Mouse (Mus musculus) liver, embryonic 14.5 days (tissue): Measurements from ENCODE around the gene Rbms2. TPM values are rescaled to one million over a fixed set of nuclear protein-coding genes. Genes with fewer than 3 reads are reported as not detected.

Experiments used
- ATAC-seq: fragments of 200-750 bp; cut with Nextera tagmentation; 2 replicates; pipeline ENCODE4 v1.8.0; 2017; ENCODE audit warnings: moderate number of reproducible peaks, mild to moderate bottlenecking, moderate library complexity; ENCODE audit not compliant: insufficient read depth
- DNase-seq, 3 experiments: peaks; one replicate each; pipeline ENCODE4 v3.0.0-alpha.2; 2012 to 2013; ENCODE audit warnings: low read depth in 3 of 3, low spot score in 3 of 3
- H3K27ac ChIP-seq: fragments of 300-500 bp; sonication (generic); 2 replicates; pipeline ENCODE4 v1.5.1; 2014; ENCODE audit warnings: moderate library complexity, mild to moderate bottlenecking, control low read depth, inconsistent platforms
- H3K27me3 ChIP-seq: fragments of 300-500 bp; sonication (generic); 2 replicates; pipeline ENCODE4 v1.6.1; 2014; ENCODE audit warnings: mild to moderate bottlenecking, low read length, moderate library complexity; ENCODE audit not compliant: control insufficient read depth, insufficient read depth
- H3K36me3 ChIP-seq: fragments of 300-500 bp; sonication (generic); replicated peaks from 2 replicates; pipeline ENCODE4 v1.6.1; 2014; ENCODE audit warnings: low read depth; ENCODE audit not compliant: control insufficient read depth, insufficient read depth
- H3K4me1 ChIP-seq, 2 experiments: fragments of 200-500 bp in 1 of 2; fragments of 300-500 bp in 1 of 2; sonication (generic) in 1 of 2; replicated peaks; 2 replicates each; pipeline ENCODE4 v1.6.1; 2012 to 2014; ENCODE audit warnings: antibody characterized with exemption in 1 of 2, inconsistent platforms in 1 of 2, low read length in 1 of 2; ENCODE audit not compliant: control insufficient read depth in 2 of 2, insufficient read depth in 2 of 2
- H3K4me2 ChIP-seq: fragments of 300-500 bp; sonication (generic); 2 replicates; pipeline ENCODE4 v1.6.1; 2014; ENCODE audit warnings: low read depth, mild to moderate bottlenecking, control low read depth, moderate library complexity
- H3K4me3 ChIP-seq, 2 experiments: fragments of 200-500 bp in 1 of 2; fragments of 300-500 bp in 1 of 2; sonication (generic) in 1 of 2; 2 replicates each; pipeline ENCODE4 v1.5.1; 2012 to 2014; ENCODE audit warnings: low read depth in 2 of 2, low read length in 2 of 2, mild to moderate bottlenecking in 2 of 2, control low read depth in 1 of 2, inconsistent platforms in 1 of 2, moderate library complexity in 1 of 2; ENCODE audit not compliant: insufficient read depth in 1 of 2
- H3K9ac ChIP-seq: fragments of 300-500 bp; sonication (generic); replicated peaks from 2 replicates; pipeline ENCODE4 v1.6.1; 2014; ENCODE audit warnings: mild to moderate bottlenecking, control low read depth, moderate library complexity
- H3K9me3 ChIP-seq: fragments of 300-500 bp; sonication (generic); 2 replicates; pipeline ENCODE4 v1.6.1; 2016; ENCODE audit warnings: low read length, mixed read lengths; ENCODE audit not compliant: control insufficient read depth
- CTCF ChIP-seq: IDR thresholded peaks from 2 replicates; pipeline ENCODE4 v1.5.1; 2016; ENCODE audit warnings: antibody characterized with exemption, low read depth, control low read depth
- EP300 ChIP-seq: IDR thresholded peaks from 2 replicates; pipeline ENCODE4 v1.6.1; 2016; ENCODE audit warnings: antibody characterized with exemption, low read depth
- WGBS: fragments of 180-500 bp; shearing (Covaris S2); extraction: QIAGEN DNeasy Blood & Tissue Kit; methylation state at CpG from one replicate; pipeline ENCODE4 v1.1.7; 2014; ENCODE audit not compliant: insufficient replicate concordance; 5-methylcytosine and 5-hydroxymethylcytosine counted together
- polyA plus RNA-seq, 2 experiments: library from polyadenylated mRNA; depleted of rRNA in 1 of 2; stranded (reverse) in 1 of 2; unstranded in 1 of 2; fragments of >200 nt; fragmentation: Nextera tagmentation in 1 of 2; extraction: Ambion mirVana in 1 of 2; gene quantifications; 2 replicates each; pipeline versions ENCODE4 v1.2.1 to v1.2.3; 2012 to 2014

The Rbms2 gene
- polyA plus RNA-seq, 2 experiments = 4.5 to 9.5 TPM

DNA sequence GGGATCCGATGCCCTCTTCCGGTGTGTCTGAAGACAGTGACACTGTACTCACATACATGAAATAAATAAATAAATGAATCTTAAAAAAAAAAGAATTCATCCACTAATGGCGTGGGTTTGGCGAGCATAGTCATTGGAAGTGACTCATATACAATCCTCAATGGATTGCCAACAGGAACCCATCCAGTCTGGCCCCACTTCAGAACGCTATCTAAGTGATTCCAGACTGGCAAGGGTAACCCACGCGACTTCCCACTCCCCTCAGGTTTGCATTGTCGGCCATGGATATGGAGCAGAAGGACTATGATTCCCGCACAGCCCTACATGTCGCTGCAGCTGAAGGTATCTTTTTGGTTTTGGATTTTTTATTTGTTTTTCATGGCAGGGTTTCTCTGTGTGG, 28.2 kb upstream of the Rbms2 start:
- Histone ChIP-seq H3K36me3 (no peaks in the 10 kb centered on the region), H3K9me3 (no peaks in the 10 kb centered on the region), H3K27me3 (no peaks in the 10 kb centered on the region), H3K4me2 (no peak overlapping the region), H3K9ac (no peak overlapping the region), H3K4me3 (no peak overlapping the region), H3K27ac (no peak overlapping the region), H3K4me1 (peaks cover 11 to 13% of the 10 kb centered on the region in 2 experiments)
- WGBS = 82% methylated on average over 10 of the region's 10 CpGs
- no peak for TF ChIP-seq CTCF
- TF ChIP-seq EP300 = no peak
- ATAC-seq (no peak), DNase-seq (no peak)

DNA sequence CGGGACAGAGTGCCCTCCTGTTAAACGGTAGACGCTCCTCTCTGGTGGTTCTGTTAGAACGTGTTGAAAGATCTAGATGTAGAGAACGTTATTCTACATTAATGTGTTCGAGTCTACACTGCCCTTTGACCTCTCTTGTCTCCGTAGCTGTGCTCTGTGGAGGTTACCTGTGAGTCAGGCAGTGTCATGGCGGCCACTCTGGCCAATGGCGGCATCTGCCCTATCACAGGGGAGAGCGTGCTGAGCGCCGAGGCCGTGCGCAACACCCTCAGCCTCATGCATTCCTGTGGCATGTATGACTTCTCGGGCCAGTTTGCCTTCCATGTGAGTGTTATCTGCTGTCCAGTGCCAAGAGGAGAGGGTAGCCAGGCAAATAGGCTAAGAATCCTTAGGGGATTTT, 24.8 kb upstream of the Rbms2 start:
- TF ChIP-seq CTCF (no peak), EP300 (no peak)
- 76% methylated on average over 15 of the region's 15 CpGs for WGBS

DNA sequence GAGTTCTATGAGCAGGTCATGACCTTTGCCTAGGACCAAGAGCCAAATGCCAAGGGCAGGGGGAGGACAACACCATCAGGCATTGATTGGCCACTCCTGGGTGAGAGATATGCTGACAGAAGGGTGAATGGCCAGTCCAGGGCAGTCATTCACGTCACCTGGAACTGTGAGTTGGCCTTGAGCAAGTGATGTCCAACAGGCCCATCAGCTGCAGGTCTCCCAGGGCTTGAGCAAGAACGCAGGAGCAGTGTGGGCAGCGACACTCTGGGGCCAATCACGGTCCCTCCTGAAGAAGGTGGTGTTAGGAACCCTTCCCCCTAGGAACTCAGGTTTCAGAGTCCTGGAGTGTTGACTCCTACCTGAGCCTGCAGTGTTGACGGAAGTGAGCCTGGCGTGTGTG, 21.8 kb upstream of the Rbms2 start:
- Histone ChIP-seq H3K27me3 (no peaks in the 10 kb centered on the region; the same call in none of the 2 replicates), H3K27ac (no peak overlapping the region), H3K4me1 (no peaks in the 10 kb centered on the region; a peak in 1 of 4 replicates), H3K4me2 (no peak overlapping the region), H3K9ac (no peak overlapping the region), H3K4me3 (no peak overlapping the region), H3K9me3 (no peaks in the 10 kb centered on the region), H3K36me3 (no peaks in the 10 kb centered on the region)
- DNase-seq (no peak), ATAC-seq (peak; percentile 59)
- WGBS = 60% methylated on average over 6 of the region's 6 CpGs
- TF ChIP-seq EP300 = no peak
- TF ChIP-seq CTCF = no peak

More for the DNA sequence above, 24.8 kb upstream of the Rbms2 start:
- Histone ChIP-seq H3K27me3 (no peaks in the 10 kb centered on the region), H3K36me3 (no peaks in the 10 kb centered on the region), H3K9ac (no peak overlapping the region), H3K4me3 (no peak overlapping the region), H3K27ac (no peak overlapping the region), H3K4me2 (no peak overlapping the region), H3K4me1 (no peaks in the 10 kb centered on the region; a peak in 1 of 4 replicates), H3K9me3 (no peaks in the 10 kb centered on the region)
- DNase-seq (no peak), ATAC-seq (0 out of 2 replicates have a peak, but pooled peaks have one; percentile 9)

DNA sequence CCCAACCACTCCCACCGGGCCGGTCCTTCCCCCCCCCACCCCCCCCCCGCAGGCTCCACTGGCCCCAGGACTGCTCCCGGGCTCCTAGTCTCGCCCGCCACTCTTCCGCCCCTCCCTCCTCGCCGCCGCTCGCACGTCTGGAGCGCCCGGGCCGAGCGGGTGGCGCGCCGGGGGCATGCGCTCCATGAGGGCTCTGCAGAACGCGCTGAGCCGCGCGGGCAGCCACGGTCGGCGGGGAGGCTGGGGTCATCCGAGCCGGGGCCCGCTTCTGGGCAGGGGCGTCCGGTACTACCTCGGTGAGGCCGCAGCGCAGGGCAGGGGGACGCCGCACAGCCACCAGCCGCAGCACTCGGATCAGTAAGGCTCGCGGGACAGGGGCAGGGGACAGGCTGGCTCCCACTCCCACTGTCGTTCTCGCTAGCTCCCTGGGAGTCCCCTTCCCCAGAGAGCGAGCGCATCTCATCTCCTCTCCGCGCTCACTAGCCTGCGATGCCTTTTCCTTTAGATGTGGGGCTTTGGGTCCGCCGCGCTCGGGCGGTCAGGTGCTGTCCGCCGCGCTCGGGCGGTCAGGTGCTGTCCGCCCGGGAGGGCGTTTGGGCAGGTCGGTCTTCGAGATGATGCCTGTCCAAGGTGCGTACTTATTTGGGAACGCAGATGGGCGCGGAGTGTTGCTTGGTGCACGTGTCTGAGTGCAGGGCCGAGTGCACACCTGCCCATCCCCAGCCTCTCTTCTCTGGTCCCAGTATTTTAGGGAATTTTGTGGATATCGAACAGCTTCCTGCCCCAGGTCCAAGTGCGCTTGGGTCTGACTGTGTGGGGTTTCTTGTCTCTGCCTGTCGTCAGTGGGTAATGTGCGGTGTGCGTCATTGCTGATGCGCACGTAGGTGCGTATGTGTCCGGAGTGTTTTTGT, 14.7 kb upstream of the Rbms2 start:
- DNase-seq (no peak), ATAC-seq (peak; percentile 88)
- whole genome bisulfite sequencing = 2% methylated on average over 75 of the region's 79 CpGs
- H3K4me3 ChIP-seq = peak overlapping the region; percentile 46 to 70
- no peak overlapping the region for H3K27ac ChIP-seq
- peak overlapping the region; percentile 97 for H3K4me2 ChIP-seq
- peaks cover 26% of the 10 kb centered on the region for H3K27me3 ChIP-seq
- TF ChIP-seq EP300 (no peak), CTCF (no peak)
- no peaks in the 10 kb centered on the region for H3K9me3 ChIP-seq
- no peaks in the 10 kb centered on the region for H3K36me3 ChIP-seq
- H3K4me1 ChIP-seq = peaks cover 0 to 5% of the 10 kb centered on the region in 2 experiments; a peak in 2 of 4 replicates
- H3K9ac ChIP-seq = peak overlapping the region; percentile 44

DNA sequence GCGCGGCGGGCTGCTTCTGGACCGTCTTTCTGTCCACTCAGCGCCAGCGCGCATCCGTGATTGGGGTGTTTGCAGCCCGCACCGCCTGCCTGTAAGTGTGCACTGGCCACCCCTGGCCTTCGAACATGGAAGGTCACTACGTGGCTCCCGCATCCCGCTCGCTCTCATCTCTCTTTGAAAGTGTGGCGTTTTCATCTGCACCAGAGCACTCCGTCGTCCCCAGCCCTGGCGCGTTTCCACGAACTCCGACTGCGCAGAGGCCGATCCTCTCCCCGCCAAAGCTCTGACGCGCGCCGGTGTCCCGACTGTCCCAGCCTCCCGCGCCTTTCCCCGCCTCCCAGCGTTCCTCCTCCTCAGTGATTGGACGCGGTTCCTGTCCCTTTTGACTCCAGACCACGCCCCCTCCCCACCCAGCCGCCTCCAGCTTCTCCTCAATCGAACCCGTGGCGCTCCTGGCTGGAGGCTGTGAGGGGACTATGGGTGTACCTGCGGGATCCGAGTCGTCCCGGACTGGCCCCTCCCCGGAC, 14.0 kb upstream of the Rbms2 start, which contains the start of gene Gls2:
Gene Gls2, plus strand, starts transcription at position 434 of the 527 bp plus-strand sequence.
- Histone ChIP-seq H3K36me3 (no peaks in the 10 kb centered on the region), H3K4me1 (peaks cover 0 to 5% of the 10 kb centered on the region in 2 experiments; a peak in 2 of 4 replicates), H3K9ac (peak within 1 kb of the TSS; percentile 44), H3K4me2 (peak within 1 kb of the TSS; percentile 97), H3K27ac (no peak within 1 kb of the TSS), H3K9me3 (no peaks in the 10 kb centered on the region), H3K27me3 (peaks cover 26% of the 10 kb centered on the region), H3K4me3 (peak within 1 kb of the TSS; percentile 57 to 70)
- ATAC-seq (peak; percentile 95), DNase-seq (peak; percentile 72 to 92 (median 76))
- under 1% methylated on average over 46 of the region's 46 CpGs for WGBS
- no peak for TF ChIP-seq CTCF
- no peak for TF ChIP-seq EP300
